Mouse (Mus musculus): ENCODE measurements around the gene Rbpj. TPM values are rescaled to one million over a fixed set of nuclear protein-coding genes. Genes with fewer than 3 reads are reported as not detected.
A peak's percentile ranks its signal among the peaks of the same experiment; 100 is the strongest.

Rbpj gene
- polyA plus RNA-seq, 1 experiment = 16.0 TPM

- no peak overlapping the region for H3ac ChIP-seq (ENCODE audit: control insufficient read depth, insufficient read length)
- peak overlapping the region; percentile 2 for H3K4me2 ChIP-seq (ENCODE audit: low read depth)
- H3K4me3 ChIP-seq = no peak overlapping the region
- H3K36me3 ChIP-seq (ENCODE audit: control insufficient read depth, insufficient read depth) = no peaks in the 10 kb centered on the region
- TF ChIP-seq MYOD1 (IDR thresholded peaks at IDR 0.05; ENCODE audit: control insufficient read depth in 1 of 3, insufficient read length in 2 of 3, low read depth in 2 of 3) (peak; percentile 71 to 83 (median 74)), POLR2A (IDR thresholded peaks at IDR 0.05; ENCODE audit: insufficient read length, low read depth) (no peak), TCF12 (IDR thresholded peaks at IDR 0.05; ENCODE audit: insufficient read depth, poor library complexity, severe bottlenecking) (peak; percentile 79), E2F4 (IDR thresholded peaks at IDR 0.05; ENCODE audit: insufficient read depth) (no peak), TCF3 (IDR thresholded peaks at IDR 0.05; ENCODE audit: insufficient read length, low read depth) (peak; percentile 33), MYOG (IDR thresholded peaks at IDR 0.05; ENCODE audit: control insufficient read depth in 1 of 3, insufficient read depth in 1 of 3, insufficient read length in 2 of 3, low read depth in 2 of 3) (peak in 2 of 3 experiments; percentile 55 to 83), CEBPB (IDR thresholded peaks at IDR 0.05; ENCODE audit: insufficient read depth, poor library complexity, severe bottlenecking) (no peak), USF1 (IDR thresholded peaks at IDR 0.05; ENCODE audit: low read depth) (peak; percentile 77)
- no peaks in the 10 kb centered on the region for H3K27me3 ChIP-seq (ENCODE audit: control insufficient read depth, insufficient read depth, insufficient read length)
- H3K79me2 ChIP-seq (ENCODE audit: control insufficient read depth, insufficient read depth) = no peaks in the 10 kb centered on the region
These were observed 91.8 kb downstream of the Rbpj start for GRCm38 (mm10) chr5:53557544-53558260.

GRCm38 (mm10) chr5:53561160-53561559 is 95.2 kb downstream of the Rbpj start:
- Histone ChIP-seq H3K4me2 (ENCODE audit: low read depth) (no peak overlapping the region), H3K27me3 (ENCODE audit: control insufficient read depth, insufficient read depth, insufficient read length) (no peaks in the 10 kb centered on the region), H3K4me3 (no peak overlapping the region), H3K79me2 (ENCODE audit: control insufficient read depth, insufficient read depth) (no peaks in the 10 kb centered on the region), H3ac (ENCODE audit: control insufficient read depth, insufficient read length) (no peak overlapping the region), H3K36me3 (ENCODE audit: control insufficient read depth, insufficient read depth) (no peaks in the 10 kb centered on the region)
- peak in 2 of 3 experiments; percentile 33 to 79 for TF ChIP-seq MYOG (IDR thresholded peaks at IDR 0.05; ENCODE audit: control insufficient read depth in 1 of 3, insufficient read depth in 1 of 3, insufficient read length in 2 of 3, low read depth in 2 of 3)
- TF ChIP-seq MYOD1 (IDR thresholded peaks at IDR 0.05; ENCODE audit: control insufficient read depth in 1 of 3, insufficient read length in 2 of 3, low read depth in 2 of 3) = peak in 1 of 3 experiments; percentile 55
- TF ChIP-seq TCF3 (IDR thresholded peaks at IDR 0.05; ENCODE audit: insufficient read length, low read depth) = no peak

- no peaks in the 10 kb centered on the region for H3K79me2 ChIP-seq (ENCODE audit: control insufficient read depth, insufficient read depth)
- H3K27me3 ChIP-seq (ENCODE audit: control insufficient read depth, insufficient read depth, insufficient read length) = no peaks in the 10 kb centered on the region
- H3ac ChIP-seq (ENCODE audit: control insufficient read depth, insufficient read length) = no peak overlapping the region
- TF ChIP-seq MAX (IDR thresholded peaks at IDR 0.05; ENCODE audit: low read depth) (no peak), USF1 (IDR thresholded peaks at IDR 0.05; ENCODE audit: low read depth) (no peak), REST (IDR thresholded peaks at IDR 0.05; ENCODE audit: insufficient read depth, insufficient read length) (no peak), TCF12 (IDR thresholded peaks at IDR 0.05; ENCODE audit: insufficient read depth, poor library complexity, severe bottlenecking) (no peak), MYOD1 (IDR thresholded peaks at IDR 0.05; ENCODE audit: control insufficient read depth in 1 of 3, insufficient read length in 2 of 3, low read depth in 2 of 3) (no peak), POLR2A (IDR thresholded peaks at IDR 0.05; ENCODE audit: insufficient read length, low read depth) (no peak), SRF (IDR thresholded peaks at IDR 0.05; ENCODE audit: control insufficient read depth, insufficient read length, low read depth) (no peak), POLR2AphosphoS2 (IDR thresholded peaks at IDR 0.05; ENCODE audit: insufficient read length, low read depth) (no peak), E2F4 (IDR thresholded peaks at IDR 0.05; ENCODE audit: insufficient read depth) (no peak), TCF3 (IDR thresholded peaks at IDR 0.05; ENCODE audit: insufficient read length, low read depth) (no peak), MYOG (IDR thresholded peaks at IDR 0.05; ENCODE audit: control insufficient read depth in 1 of 3, insufficient read depth in 1 of 3, insufficient read length in 2 of 3, low read depth in 2 of 3) (no peak), CEBPB (IDR thresholded peaks at IDR 0.05; ENCODE audit: insufficient read depth, poor library complexity, severe bottlenecking) (no peak)
- no peaks in the 10 kb centered on the region for H3K36me3 ChIP-seq (ENCODE audit: control insufficient read depth, insufficient read depth)
- peak overlapping the region; percentile 64 for H3K4me2 ChIP-seq (ENCODE audit: low read depth)
- peak overlapping the region; percentile 1 for H3K4me3 ChIP-seq
These were observed 98.4 kb downstream of the Rbpj start for GRCm38 (mm10) chr5:53564309-53564708.

- no peaks in the 10 kb centered on the region for H3K79me2 ChIP-seq (ENCODE audit: control insufficient read depth, insufficient read depth)
- H3K36me3 ChIP-seq (ENCODE audit: control insufficient read depth, insufficient read depth) = no peaks in the 10 kb centered on the region
- H3ac ChIP-seq (ENCODE audit: control insufficient read depth, insufficient read length) = no peak overlapping the region
- no peak overlapping the region for H3K4me3 ChIP-seq
- TF ChIP-seq TCF3 (IDR thresholded peaks at IDR 0.05; ENCODE audit: insufficient read length, low read depth) (no peak), CEBPB (IDR thresholded peaks at IDR 0.05; ENCODE audit: insufficient read depth, poor library complexity, severe bottlenecking) (no peak), POLR2A (IDR thresholded peaks at IDR 0.05; ENCODE audit: insufficient read length, low read depth) (no peak), USF1 (IDR thresholded peaks at IDR 0.05; ENCODE audit: low read depth) (no peak), MAX (IDR thresholded peaks at IDR 0.05; ENCODE audit: low read depth) (no peak), MYOG (IDR thresholded peaks at IDR 0.05; ENCODE audit: control insufficient read depth in 1 of 3, insufficient read depth in 1 of 3, insufficient read length in 2 of 3, low read depth in 2 of 3) (no peak), REST (IDR thresholded peaks at IDR 0.05; ENCODE audit: insufficient read depth, insufficient read length) (no peak), POLR2AphosphoS2 (IDR thresholded peaks at IDR 0.05; ENCODE audit: insufficient read length, low read depth) (no peak), SRF (IDR thresholded peaks at IDR 0.05; ENCODE audit: control insufficient read depth, insufficient read length, low read depth) (no peak), MYOD1 (IDR thresholded peaks at IDR 0.05; ENCODE audit: control insufficient read depth in 1 of 3, insufficient read length in 2 of 3, low read depth in 2 of 3) (no peak), TCF12 (IDR thresholded peaks at IDR 0.05; ENCODE audit: insufficient read depth, poor library complexity, severe bottlenecking) (no peak), E2F4 (IDR thresholded peaks at IDR 0.05; ENCODE audit: insufficient read depth) (no peak)
- peak overlapping the region; percentile 64 for H3K4me2 ChIP-seq (ENCODE audit: low read depth)
- H3K27me3 ChIP-seq (ENCODE audit: control insufficient read depth, insufficient read depth, insufficient read length) = no peaks in the 10 kb centered on the region
These were observed 99.4 kb downstream of the Rbpj start for GRCm38 (mm10) chr5:53565213-53565794.

Measured in myocyte (in vitro differentiated cells).